Mouse (Mus musculus): ENCODE measurements around the gene 1110017D15Rik.

- TF ChIP-seq CTCF (IDR thresholded peaks at IDR 0.05; ENCODE audit: low read depth, low read length) (no peak), GATA1 (IDR thresholded peaks at IDR 0.05; ENCODE audit: borderline replicate concordance, low read length) (no peak), POLR2AphosphoS5 (IDR thresholded peaks at IDR 0.05; ENCODE audit: insufficient replicate concordance, low read depth, low read length) (no peak), TAL1 (conservative IDR thresholded peaks at IDR 0.05; ENCODE audit: low read depth, low read length) (no peak), GATA2 (IDR thresholded peaks at IDR 0.05; ENCODE audit: borderline replicate concordance, low read depth, low read length) (no peak)
These were observed 9.1 kb downstream of the 1110017D15Rik start for GRCm38 (mm10) chr4:41507998-41508397.

Measured in G1E (cell line).